Mouse (Mus musculus) gastrocnemius, adult 18-20 months (tissue): ENCODE results near the gene Cd8a. TPM values are rescaled to one million over a fixed set of nuclear protein-coding genes. Genes with fewer than 3 reads are reported as not detected.

ENCODE experiments used
- DNase-seq: peaks from one replicate; pipeline ENCODE4 v3.0.0; 2021; ENCODE audit warnings: low spot score
- total RNA-seq, 2 experiments: library from RNA; stranded (reverse); gene quantifications; 2 replicates each; pipeline ENCODE4 v1.2.3; 2021

Gene Cd8a
- total RNA-seq, 2 experiments from 2014 or later: not detected

- DNase-seq: no peak
Measured at GRCm38 (mm10) chr6:71371085-71371605, 2.1 kb upstream of the Cd8a start.

GRCm38 (mm10) chr6:71372041-71372720 lies 1.0 kb upstream of the Cd8a start:
- DNase-seq: no peak

- no peak for DNase-seq
Measured at GRCm38 (mm10) chr6:71374311-71374829, 1.1 kb downstream of the Cd8a start.

DNA sequence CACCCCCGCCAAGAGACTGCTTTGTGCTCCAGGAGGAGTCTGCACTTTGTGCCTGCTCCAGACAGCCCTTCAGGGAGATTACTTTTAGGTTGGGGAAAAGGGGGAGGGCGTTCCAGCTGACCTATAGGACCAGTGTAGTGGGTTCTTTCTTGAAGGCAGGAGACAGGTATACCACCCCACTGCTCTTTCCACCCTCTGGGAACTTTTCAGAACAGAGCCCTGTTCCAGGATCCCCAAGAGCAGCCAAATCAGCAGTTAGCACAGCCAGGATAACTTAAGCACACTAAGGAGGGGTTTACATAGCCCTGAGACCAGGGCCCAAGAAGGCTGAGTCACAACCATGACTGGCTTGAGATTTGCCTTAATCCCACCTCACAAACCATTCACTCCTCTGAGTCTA lies 1.7 kb downstream of the Cd8a start:
- no peak for DNase-seq

GRCm38 (mm10) chr6:71376711-71377110 lies 3.5 kb downstream of the Cd8a start:
- DNase-seq: no peak

GRCm38 (mm10) chr6:71381654-71382053 lies 8.4 kb downstream of the Cd8a start:
- no peak for DNase-seq

DNA sequence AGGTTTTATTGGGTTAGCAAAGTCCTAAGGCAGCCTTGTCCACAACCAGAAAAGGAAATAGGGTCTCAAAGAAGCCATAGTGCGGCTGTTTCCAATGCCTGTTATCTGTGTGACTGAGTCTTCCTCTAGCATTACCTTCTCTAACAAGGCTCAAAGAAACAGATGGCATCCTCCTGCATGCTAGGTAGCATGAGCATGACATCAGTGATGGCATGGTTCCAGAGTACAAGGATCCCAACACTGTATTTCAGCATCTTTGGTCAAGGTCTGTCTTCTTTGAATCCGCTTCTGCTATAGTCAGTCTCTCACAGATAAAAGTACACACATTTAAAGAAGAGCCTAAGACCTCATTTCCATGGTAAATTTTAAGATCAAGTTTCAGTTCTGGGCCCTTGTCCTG lies 17.3 kb downstream of the Cd8a start:
- no peak for DNase-seq

DNA sequence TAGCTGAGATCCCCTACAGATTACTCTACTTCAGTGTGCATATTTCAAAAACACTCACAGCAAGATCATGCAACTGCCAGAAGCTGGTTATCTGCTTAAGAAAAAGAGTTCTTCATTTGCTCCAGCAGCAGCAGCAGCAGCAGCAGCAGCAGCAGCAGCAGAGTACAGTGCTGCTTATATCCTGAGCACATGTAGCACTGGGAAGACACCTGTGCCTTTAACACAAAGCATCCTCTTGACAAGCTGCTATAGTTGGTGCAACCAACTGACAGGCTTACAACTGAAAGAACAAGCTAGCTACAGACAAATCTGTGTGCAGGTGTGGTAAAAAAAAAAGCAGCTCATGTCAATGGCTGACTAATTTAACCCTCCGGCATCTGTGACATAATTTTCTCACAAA lies 22.8 kb downstream of the Cd8a start:
- no peak for DNase-seq

DNA sequence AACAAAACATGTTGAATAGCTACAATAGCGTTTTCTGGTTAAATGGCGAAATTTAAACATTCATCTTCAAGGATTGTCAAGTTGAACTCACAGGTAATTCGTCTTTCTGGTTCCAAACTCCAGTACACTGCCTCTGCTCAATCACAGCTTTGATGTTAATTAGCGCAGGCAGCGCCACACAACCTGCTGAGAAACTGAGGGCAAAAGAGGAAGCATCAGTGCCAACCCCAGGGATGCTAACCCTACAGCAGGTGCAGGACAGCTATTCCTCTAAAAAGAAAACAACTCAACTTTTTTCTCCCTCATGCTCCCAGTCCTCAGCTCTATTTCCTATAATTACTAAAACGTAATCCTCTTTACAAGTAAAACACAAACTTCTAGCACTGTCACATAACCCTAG lies 23.5 kb downstream of the Cd8a start:
- no peak for DNase-seq

DNA sequence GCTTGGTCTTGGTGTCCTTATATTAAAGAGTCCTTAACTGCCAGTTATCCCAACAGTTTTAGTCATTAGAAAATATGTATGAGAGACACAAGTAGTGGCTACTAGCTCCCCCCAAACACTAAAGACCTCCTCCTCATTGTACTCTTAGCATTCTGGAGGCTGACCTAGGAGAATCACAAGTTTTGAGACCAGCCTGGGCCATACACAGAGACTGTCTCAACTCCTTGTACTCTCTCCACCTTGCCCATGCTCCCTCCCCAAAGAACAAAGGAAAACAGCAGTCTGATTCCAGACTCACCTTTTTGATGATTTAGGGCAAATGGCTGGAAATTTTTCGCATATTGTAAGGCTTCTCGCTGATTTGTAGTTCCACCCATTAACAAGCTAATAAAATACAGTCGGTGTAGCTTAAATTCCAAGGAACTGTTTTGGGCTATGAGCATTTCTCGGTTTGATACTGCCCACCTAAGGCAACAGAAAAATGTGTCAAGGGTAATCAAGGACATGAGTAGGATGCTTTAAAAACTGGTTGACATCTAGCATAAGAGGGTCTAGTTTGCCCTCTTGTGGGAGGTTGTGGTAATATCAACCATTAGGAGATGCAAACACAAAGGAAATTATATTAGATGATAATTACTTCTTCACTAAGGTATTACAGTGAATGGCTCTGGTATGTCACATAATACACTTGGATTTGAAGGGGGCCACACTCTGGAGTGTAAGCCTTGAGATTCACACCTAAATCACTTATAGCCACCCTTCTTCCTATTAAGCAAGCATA lies 25.8 kb downstream of the Cd8a start:
- peak; percentile 11 for DNase-seq

GRCm38 (mm10) chr6:71414624-71415023 lies 41.4 kb downstream of the Cd8a start:
- DNase-seq: peak; percentile 56

DNA sequence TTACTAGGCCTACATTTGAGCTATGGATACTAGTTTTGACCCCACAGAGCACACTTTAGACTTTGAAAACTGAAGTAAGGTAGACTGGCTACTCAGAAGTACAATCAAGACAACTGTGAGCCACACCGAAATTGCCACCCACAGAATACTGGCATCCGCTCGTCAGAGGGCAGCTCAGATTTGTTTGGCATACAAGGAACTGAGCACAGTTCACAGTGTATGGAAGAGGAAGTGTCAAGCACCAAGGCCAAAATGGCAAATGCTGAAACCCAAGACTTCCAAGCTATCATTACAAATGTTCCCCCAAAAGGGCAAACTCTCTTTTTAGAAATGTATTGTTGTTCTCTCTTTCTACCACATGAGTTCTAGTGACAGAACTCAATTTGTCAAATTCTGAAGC lies 42.2 kb downstream of the Cd8a start:
- DNase-seq: peak; percentile 48

DNA sequence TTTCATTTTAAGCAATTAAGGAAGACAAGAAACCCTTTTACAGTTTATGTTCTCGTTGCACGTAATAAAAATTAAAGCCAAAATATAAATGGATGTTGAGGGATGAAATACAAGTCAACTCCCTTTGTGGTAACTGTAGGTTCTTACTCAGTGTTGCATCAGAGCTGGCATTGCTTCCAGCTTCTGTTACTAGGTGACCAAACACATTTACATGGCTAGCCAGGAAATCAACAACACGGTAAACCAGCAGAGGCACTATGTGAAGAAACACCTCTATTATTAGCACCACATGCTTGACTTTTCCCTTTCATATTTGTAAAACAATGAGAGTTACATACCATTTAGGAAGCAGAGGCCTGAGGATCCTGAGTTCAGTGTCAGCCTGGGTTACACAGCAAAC lies 45.6 kb downstream of the Cd8a start:
- peak; percentile 66 for DNase-seq

DNA sequence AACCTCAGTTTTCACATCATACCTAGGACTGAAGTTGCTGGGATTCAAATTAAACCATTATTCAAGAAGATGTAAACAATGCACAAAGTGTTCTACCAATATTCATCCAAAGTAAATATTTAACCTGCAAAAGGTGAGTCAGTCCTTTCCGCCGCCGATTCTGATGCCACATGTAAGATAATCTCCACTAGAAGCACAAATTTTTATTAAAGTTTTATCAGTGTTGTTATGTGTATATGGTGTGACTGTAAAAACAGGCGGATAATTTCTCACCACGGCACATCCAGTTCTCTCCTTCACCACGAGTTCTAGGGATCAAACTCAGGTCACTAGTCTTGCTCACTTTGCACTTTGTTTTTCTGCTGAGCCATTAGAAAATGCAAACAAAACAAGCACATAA lies 47.6 kb downstream of the Cd8a start:
- no peak for DNase-seq

GRCm38 (mm10) chr6:71422162-71422561 lies 48.9 kb downstream of the Cd8a start:
- no peak for DNase-seq

GRCm38 (mm10) chr6:71423116-71423515 lies 49.9 kb downstream of the Cd8a start:
- peak; percentile 32 for DNase-seq

GRCm38 (mm10) chr6:71425681-71426080 lies 52.5 kb downstream of the Cd8a start:
- DNase-seq: no peak

DNA sequence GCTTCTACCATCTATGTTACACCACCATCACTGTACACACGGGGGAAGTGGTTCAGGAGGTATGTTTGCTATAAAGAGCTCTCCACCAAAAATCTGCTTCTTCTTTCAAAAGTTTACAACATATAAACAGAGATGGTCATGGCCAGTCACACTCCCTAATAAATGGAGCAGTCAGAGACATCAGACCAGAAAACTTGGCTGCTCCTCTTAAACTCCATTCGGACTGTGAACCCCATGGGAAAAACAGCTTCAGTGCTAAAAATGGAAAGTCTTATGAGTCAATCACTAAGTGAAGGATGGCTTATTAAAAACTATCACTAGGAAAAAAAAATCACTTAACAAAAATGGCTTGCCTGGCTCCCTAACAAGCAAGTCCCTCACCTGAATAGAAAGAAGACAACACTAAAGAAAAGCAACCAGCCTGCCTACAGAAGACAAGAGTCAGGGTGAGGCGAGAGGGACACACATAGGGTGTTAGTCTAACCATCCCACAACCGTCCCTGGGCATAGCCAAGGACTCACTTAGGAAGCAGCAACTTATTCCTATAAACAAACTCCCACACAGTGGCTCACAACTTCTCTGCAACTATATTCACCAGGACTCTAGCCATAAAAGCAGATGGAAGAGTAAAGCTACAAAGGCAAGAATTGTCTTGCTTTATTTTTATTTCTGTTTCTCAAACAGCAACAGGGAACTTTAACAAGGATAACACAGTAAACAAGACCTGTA lies 54.9 kb downstream of the Cd8a start:
- DNase-seq: no peak
